Mouse (Mus musculus) ES-E14 (cell line): ENCODE data around the gene Pla2g4f.

Experiments used
- MAFK ChIP-seq: IDR thresholded peaks from 2 replicates; pipeline ENCODE4 v1.6.1; 2014; ENCODE audit warnings: mild to moderate bottlenecking, low read depth, low read length, inconsistent platforms; ENCODE audit not compliant: insufficient read depth
- ZC3H11A ChIP-seq: IDR thresholded peaks from 2 replicates; pipeline ENCODE4 v1.6.1; 2012; ENCODE audit warnings: low read depth, mild to moderate bottlenecking, inconsistent platforms, low read length, borderline replicate concordance
- ZNF384 ChIP-seq: IDR thresholded peaks from 2 replicates; pipeline ENCODE4 v1.6.1; 2012; ENCODE audit warnings: low read depth, low read length, inconsistent platforms

GRCm38 (mm10) chr2:120264858-120265257, 49.1 kb downstream of the Pla2g4f start:
- TF ChIP-seq MAFK: no peak
- no peak for TF ChIP-seq ZC3H11A
- no peak for TF ChIP-seq ZNF384
